Mouse (Mus musculus) urinary bladder, postnatal 25 days (tissue): ENCODE results near the gene Med25.

Experiments used
- DNase-seq: peaks from one replicate; pipeline ENCODE4 v3.0.0; 2022; ENCODE audit warnings: low spot score

Gene Med25

GRCm38 (mm10) chr7:44892276-44892921 lies at the start of gene Med25:
TSS of gene Med25 (minus strand) at chr7:44892712.
- DNase-seq: peak; percentile 81

- DNase-seq: no peak
Measured at GRCm38 (mm10) chr7:44938680-44939079, 46.2 kb upstream of the Med25 start.

- DNase-seq: peak; percentile 92
Measured at GRCm38 (mm10) chr7:44929204-44930151, 37.0 kb upstream of the Med25 start, which contains the start of gene Ap2a1. TSS of gene Ap2a1 (minus strand) at chr7:44929496.

- no peak for DNase-seq
Measured at GRCm38 (mm10) chr7:44928570-44928969, 36.1 kb upstream of the Med25 start.

GRCm38 (mm10) chr7:44925468-44925867 lies 33.0 kb upstream of the Med25 start:
- DNase-seq: no peak

GRCm38 (mm10) chr7:44922530-44922929 lies 30.0 kb upstream of the Med25 start:
- no peak for DNase-seq

GRCm38 (mm10) chr7:44919127-44919526 lies 26.6 kb upstream of the Med25 start:
- DNase-seq: no peak

- DNase-seq: no peak
Measured at GRCm38 (mm10) chr7:44918219-44918618, 25.7 kb upstream of the Med25 start.

- DNase-seq: no peak
Measured at GRCm38 (mm10) chr7:44916881-44917280, 24.4 kb upstream of the Med25 start.

- no peak for DNase-seq
Measured at GRCm38 (mm10) chr7:44916191-44916590, 23.7 kb upstream of the Med25 start.

- DNase-seq: no peak
Measured at GRCm38 (mm10) chr7:44915314-44915713, 22.8 kb upstream of the Med25 start.

GRCm38 (mm10) chr7:44914396-44914795 lies 21.9 kb upstream of the Med25 start:
- DNase-seq: no peak

- no peak for DNase-seq
Measured at GRCm38 (mm10) chr7:44908706-44909476, 16.4 kb upstream of the Med25 start.

GRCm38 (mm10) chr7:44905430-44905829 lies 12.9 kb upstream of the Med25 start:
- no peak for DNase-seq

GRCm38 (mm10) chr7:44901230-44901722 lies 8.8 kb upstream of the Med25 start:
- no peak for DNase-seq

- DNase-seq: no peak
Measured at GRCm38 (mm10) chr7:44900632-44901031, 8.1 kb upstream of the Med25 start.

GRCm38 (mm10) chr7:44898607-44899006 lies 6.1 kb upstream of the Med25 start:
- DNase-seq: no peak

GRCm38 (mm10) chr7:44896499-44896898 lies 4.0 kb upstream of the Med25 start:
- no peak for DNase-seq

GRCm38 (mm10) chr7:44895593-44896434 lies 3.3 kb upstream of the Med25 start, which contains the start of gene Fuz:
TSS of gene Fuz (plus strand) at chr7:44896079.
- DNase-seq: peak; percentile 78

GRCm38 (mm10) chr7:44895206-44895592 lies 2.7 kb upstream of the Med25 start:
- DNase-seq: no peak

GRCm38 (mm10) chr7:44894175-44894574 lies 1.7 kb upstream of the Med25 start:
- no peak for DNase-seq
